Mouse (Mus musculus) liver, embryonic 12.5 days (tissue): ENCODE results near the gene Zfp981. TPM values are rescaled to one million over a fixed set of nuclear protein-coding genes. Genes with fewer than 3 reads are reported as not detected.
A peak's percentile ranks its signal among the peaks of the same experiment; 100 is the strongest.
"Not testable (repeated sequence)": the region's sequence is repeated elsewhere in the genome, so short reads cannot be mapped to it uniquely, and the experiment has no call there.

Experiments
- ATAC-seq: fragments of 200-750 bp; cut with Nextera tagmentation; 2 replicates; pipeline ENCODE4 v1.8.0; 2017; ENCODE audit warnings: moderate number of reproducible peaks, mild to moderate bottlenecking, moderate library complexity
- H3K27ac ChIP-seq: fragments of 300-500 bp; sonication (generic); 2 replicates; pipeline ENCODE4 v1.5.1; 2016; ENCODE audit warnings: mild to moderate bottlenecking
- H3K27me3 ChIP-seq: fragments of 300-500 bp; sonication (generic); replicated peaks from 2 replicates; pipeline ENCODE4 v1.6.1; 2016; ENCODE audit warnings: mild to moderate bottlenecking, moderate library complexity
- H3K36me3 ChIP-seq: fragments of 300-500 bp; sonication (generic); 2 replicates; pipeline ENCODE4 v1.6.1; 2016; ENCODE audit warnings: mild to moderate bottlenecking, moderate library complexity
- H3K4me1 ChIP-seq: fragments of 300-500 bp; sonication (generic); 2 replicates; pipeline ENCODE4 v1.6.1; 2016
- H3K4me2 ChIP-seq: fragments of 300-500 bp; sonication (generic); 2 replicates; pipeline ENCODE4 v1.6.1; 2016; ENCODE audit warnings: mild to moderate bottlenecking, moderate library complexity
- H3K4me3 ChIP-seq: fragments of 300-500 bp; sonication (generic); 2 replicates; pipeline ENCODE4 v1.5.1; 2016; ENCODE audit warnings: mild to moderate bottlenecking, moderate library complexity
- H3K9ac ChIP-seq: fragments of 300-500 bp; sonication (generic); 2 replicates; pipeline ENCODE4 v1.6.1; 2016; ENCODE audit warnings: mild to moderate bottlenecking, moderate library complexity
- H3K9me3 ChIP-seq: fragments of 300-500 bp; sonication (generic); replicated peaks from 2 replicates; pipeline ENCODE4 v1.6.1; 2016; ENCODE audit warnings: mild to moderate bottlenecking, moderate library complexity
- WGBS: fragments of 180-500 bp; shearing (Covaris S2); methylation state at CpG from one replicate; pipeline ENCODE4 v1.1.7; 2016; ENCODE audit not compliant: insufficient replicate concordance; 5-methylcytosine and 5-hydroxymethylcytosine counted together
- polyA plus RNA-seq: library from polyadenylated mRNA; unstranded; fragments of >200 nt; fragmentation: Nextera tagmentation; extraction: Ambion mirVana; gene quantifications from 2 replicates; pipeline ENCODE4 v1.2.1, GENCODE M21; 2016

Gene Zfp981
- polyA plus RNA-seq, 1 experiment from 2014 or later: 0.15 TPM

- H3K9me3 ChIP-seq: not testable (repeated sequence)
Measured at GRCm38 (mm10) chr4:146579905-146580873, 78.4 kb downstream of the Zfp981 start.

More at GRCm38 (mm10) chr4:146579905-146580873, 78.4 kb downstream of the Zfp981 start:
- H3K4me2 ChIP-seq: peak overlapping the region; percentile 36; the same call in 1 of the 2 replicates
- H3K27ac ChIP-seq, H3K4me3 ChIP-seq, H3K27me3 ChIP-seq, H3K4me1 ChIP-seq, H3K9ac ChIP-seq, H3K36me3 ChIP-seq: not testable (repeated sequence)
- 1% methylated on average over 14 of the region's 111 CpGs for WGBS
- ATAC-seq: peak; percentile 84

Other genes with a start within 250 kb of the Zfp981 start
- gene Zfp992, start 53.0 kb upstream of the Zfp981 start, polyA plus RNA-seq: 4.7 and 4.8 TPM in 2 replicates
- gene Zfp993, start 108.9 kb downstream of the Zfp981 start, polyA plus RNA-seq: 2.0 and 3.0 TPM in 2 replicates